Mouse (Mus musculus): ENCODE results near the gene Cdk11b. TPM values are rescaled to one million over a fixed set of nuclear protein-coding genes. Genes with fewer than 3 reads are reported as not detected.

The Cdk11b gene
- polyA plus RNA-seq, 1 experiment, result 47.7 TPM

DNA sequence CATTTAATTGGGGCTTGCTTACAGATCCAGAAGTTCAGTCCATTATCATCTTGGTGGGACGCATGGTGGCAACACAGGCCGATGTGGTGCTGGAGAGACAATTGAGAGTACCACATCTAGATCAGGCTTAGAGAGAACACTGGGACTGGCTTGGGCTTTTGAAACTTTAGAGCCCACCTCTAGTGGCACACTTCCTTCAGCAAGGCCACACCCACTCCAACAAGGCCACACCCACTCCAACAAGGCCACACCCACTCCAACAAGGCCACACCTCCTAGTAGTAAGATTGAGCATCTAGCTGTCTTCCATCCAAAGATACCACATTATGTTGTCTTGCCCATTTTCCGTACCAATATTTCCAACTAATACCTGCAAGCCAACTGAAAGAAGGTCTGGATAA lies 67.8 kb downstream of the Cdk11b start:
- no peaks in the 10 kb centered on the region for H3K79me2 ChIP-seq (ENCODE audit: control insufficient read depth, insufficient read depth)
- no peak overlapping the region for H3K4me3 ChIP-seq
- TF ChIP-seq SRF (IDR thresholded peaks at IDR 0.05; ENCODE audit: control insufficient read depth, insufficient read length, low read depth) (no peak), E2F4 (IDR thresholded peaks at IDR 0.05; ENCODE audit: insufficient read depth) (no peak), REST (IDR thresholded peaks at IDR 0.05; ENCODE audit: insufficient read depth, insufficient read length) (no peak), MAX (IDR thresholded peaks at IDR 0.05; ENCODE audit: low read depth) (no peak), CEBPB (IDR thresholded peaks at IDR 0.05; ENCODE audit: insufficient read depth, poor library complexity, severe bottlenecking) (no peak), MYOD1 (IDR thresholded peaks at IDR 0.05; ENCODE audit: control insufficient read depth in 1 of 3, insufficient read length in 2 of 3, low read depth in 2 of 3) (no peak), MYOG (IDR thresholded peaks at IDR 0.05; ENCODE audit: control insufficient read depth in 1 of 3, insufficient read depth in 1 of 3, insufficient read length in 2 of 3, low read depth in 2 of 3) (no peak), USF1 (IDR thresholded peaks at IDR 0.05; ENCODE audit: low read depth) (no peak), TCF3 (IDR thresholded peaks at IDR 0.05; ENCODE audit: insufficient read length, low read depth) (no peak), POLR2A (IDR thresholded peaks at IDR 0.05; ENCODE audit: insufficient read length, low read depth) (no peak), POLR2AphosphoS2 (IDR thresholded peaks at IDR 0.05; ENCODE audit: insufficient read length, low read depth) (no peak), TCF12 (IDR thresholded peaks at IDR 0.05; ENCODE audit: insufficient read depth, poor library complexity, severe bottlenecking) (no peak)
- no peak overlapping the region for H3ac ChIP-seq (ENCODE audit: control insufficient read depth, insufficient read length)
- H3K27me3 ChIP-seq (ENCODE audit: control insufficient read depth, insufficient read depth, insufficient read length), result no peaks in the 10 kb centered on the region
- no peak overlapping the region for H3K4me2 ChIP-seq (ENCODE audit: low read depth)
- no peaks in the 10 kb centered on the region for H3K36me3 ChIP-seq (ENCODE audit: control insufficient read depth, insufficient read depth)

DNA sequence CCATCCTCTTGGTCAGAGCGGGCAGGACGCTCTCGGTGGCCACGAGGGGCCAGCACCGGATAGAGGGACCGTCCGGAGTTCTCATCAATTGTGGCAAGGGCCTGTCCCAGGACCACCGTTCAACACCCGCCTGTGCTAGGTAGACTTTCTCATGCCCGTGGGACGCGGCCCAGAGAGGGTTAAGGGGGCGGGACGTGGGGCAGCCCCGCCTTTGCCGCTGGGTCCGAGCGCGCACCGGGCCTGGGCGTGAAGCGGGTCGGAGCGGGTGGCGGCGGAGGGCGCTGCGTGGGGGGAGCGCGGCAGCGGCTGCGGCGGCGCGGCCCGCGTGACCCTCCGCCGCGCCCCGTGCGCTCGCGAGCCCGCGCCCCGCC lies 69.4 kb downstream of the Cdk11b start, which contains the start of gene Fndc10:
Gene Fndc10 (plus strand): TSS at position 232 of the 371 bp plus-strand sequence.
- Histone ChIP-seq H3K36me3 (ENCODE audit: control insufficient read depth, insufficient read depth) (no peaks in the 10 kb centered on the region), H3K27me3 (ENCODE audit: control insufficient read depth, insufficient read depth, insufficient read length) (no peaks in the 10 kb centered on the region), H3K4me2 (ENCODE audit: low read depth) (peak within 1 kb of the TSS; percentile 70), H3K79me2 (ENCODE audit: control insufficient read depth, insufficient read depth) (no peaks in the 10 kb centered on the region), H3ac (ENCODE audit: control insufficient read depth, insufficient read length) (peak within 1 kb of the TSS; percentile 43), H3K4me3 (peak within 1 kb of the TSS; percentile 15)
- TF ChIP-seq CEBPB (IDR thresholded peaks at IDR 0.05; ENCODE audit: insufficient read depth, poor library complexity, severe bottlenecking), result no peak
- no peak for TF ChIP-seq MYOD1 (IDR thresholded peaks at IDR 0.05; ENCODE audit: control insufficient read depth in 1 of 3, insufficient read length in 2 of 3, low read depth in 2 of 3)
- peak; percentile 56 for TF ChIP-seq POLR2A (IDR thresholded peaks at IDR 0.05; ENCODE audit: insufficient read length, low read depth)

DNA sequence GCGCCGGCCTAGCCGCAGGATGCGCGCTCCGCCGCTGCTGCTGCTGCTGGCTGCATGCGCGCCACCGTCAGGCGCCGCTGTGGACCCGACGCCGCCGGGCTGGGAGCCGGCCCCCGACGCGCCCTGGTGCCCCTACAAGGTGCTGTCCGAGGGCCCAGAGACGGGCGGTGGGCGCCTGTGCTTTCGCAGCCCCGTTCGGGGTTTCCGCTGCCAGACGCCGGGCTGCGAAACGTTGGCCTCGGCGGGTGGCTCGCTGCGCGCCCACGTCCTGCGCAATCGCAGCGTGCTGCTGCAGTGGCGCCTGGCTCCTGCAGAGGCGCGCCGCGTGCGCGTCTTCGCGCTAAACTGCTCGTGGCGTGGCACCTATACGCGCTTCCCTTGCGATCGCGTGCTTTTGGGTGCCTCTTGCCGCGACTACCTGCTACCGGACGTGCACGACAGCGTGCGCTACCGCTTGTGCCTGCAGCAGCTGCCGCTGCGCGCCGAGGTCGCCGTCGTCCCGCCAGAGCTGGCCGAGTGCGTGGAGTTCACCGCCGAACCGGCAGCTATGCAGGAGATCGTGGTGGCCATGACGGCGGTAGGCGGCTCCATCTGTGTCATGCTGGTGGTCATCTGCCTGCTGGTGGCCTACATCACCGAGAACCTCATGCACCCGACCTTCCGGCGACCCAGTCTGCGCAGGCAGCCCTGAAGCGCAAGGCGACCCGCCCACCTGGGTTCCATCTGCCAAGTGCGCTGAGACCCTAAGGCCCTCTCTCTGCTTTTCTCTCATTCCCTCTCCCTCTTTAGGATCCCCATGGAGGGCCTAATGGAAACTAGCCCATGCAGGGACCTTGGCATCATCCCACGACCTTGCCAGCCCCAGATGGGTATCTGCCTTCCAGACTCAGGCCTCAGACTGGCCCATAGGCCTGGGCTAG lies 70.1 kb downstream of the Cdk11b start:
- Histone ChIP-seq H3ac (ENCODE audit: control insufficient read depth, insufficient read length) (peak overlapping the region; percentile 43), H3K4me3 (peak overlapping the region; percentile 15), H3K27me3 (ENCODE audit: control insufficient read depth, insufficient read depth, insufficient read length) (no peaks in the 10 kb centered on the region), H3K36me3 (ENCODE audit: control insufficient read depth, insufficient read depth) (no peaks in the 10 kb centered on the region), H3K79me2 (ENCODE audit: control insufficient read depth, insufficient read depth) (no peaks in the 10 kb centered on the region), H3K4me2 (ENCODE audit: low read depth) (peak overlapping the region; percentile 69)
- peak in 2 of 3 experiments; percentile 25 to 71 for TF ChIP-seq MYOD1 (IDR thresholded peaks at IDR 0.05; ENCODE audit: control insufficient read depth in 1 of 3, insufficient read length in 2 of 3, low read depth in 2 of 3)
- peak in 1 of 3 experiments; percentile 27 for TF ChIP-seq MYOG (IDR thresholded peaks at IDR 0.05; ENCODE audit: control insufficient read depth in 1 of 3, insufficient read depth in 1 of 3, insufficient read length in 2 of 3, low read depth in 2 of 3)
- TF ChIP-seq E2F4 (IDR thresholded peaks at IDR 0.05; ENCODE audit: insufficient read depth), result no peak
- TF ChIP-seq POLR2A (IDR thresholded peaks at IDR 0.05; ENCODE audit: insufficient read length, low read depth), result peak; percentile 52

DNA sequence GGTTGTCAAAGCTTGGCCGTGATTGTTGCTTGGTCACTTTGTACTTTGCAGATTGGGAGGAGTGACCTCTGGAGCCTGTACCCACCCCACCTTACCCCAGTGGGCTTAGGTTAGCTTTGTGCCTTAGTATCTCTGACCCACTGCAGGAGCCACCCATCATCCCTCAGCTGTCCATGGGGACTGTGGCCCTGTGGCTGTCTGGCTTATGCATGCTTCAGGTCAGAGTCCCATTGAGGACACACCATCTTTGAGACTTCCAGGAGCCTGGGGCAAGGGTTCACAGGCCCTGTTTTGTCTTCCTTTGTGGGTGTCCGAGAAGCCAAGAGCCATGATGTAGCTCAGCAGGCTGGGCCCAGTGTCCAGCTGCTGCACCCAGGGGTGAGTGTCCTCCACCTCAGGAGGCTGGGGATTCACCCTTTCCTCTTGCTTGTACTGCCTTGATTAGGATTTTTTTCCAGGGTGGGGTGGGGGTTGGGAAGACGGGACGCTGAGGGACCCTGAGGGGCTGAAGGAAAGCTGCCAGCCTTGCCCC lies 70.9 kb downstream of the Cdk11b start:
- H3K4me3 ChIP-seq, result peak overlapping the region; percentile 15
- TF ChIP-seq POLR2AphosphoS2 (IDR thresholded peaks at IDR 0.05; ENCODE audit: insufficient read length, low read depth) (no peak), MYOD1 (IDR thresholded peaks at IDR 0.05; ENCODE audit: control insufficient read depth in 1 of 3, insufficient read length in 2 of 3, low read depth in 2 of 3) (no peak), TCF12 (IDR thresholded peaks at IDR 0.05; ENCODE audit: insufficient read depth, poor library complexity, severe bottlenecking) (no peak), REST (IDR thresholded peaks at IDR 0.05; ENCODE audit: insufficient read depth, insufficient read length) (no peak), MYOG (IDR thresholded peaks at IDR 0.05; ENCODE audit: control insufficient read depth in 1 of 3, insufficient read depth in 1 of 3, insufficient read length in 2 of 3, low read depth in 2 of 3) (no peak), POLR2A (IDR thresholded peaks at IDR 0.05; ENCODE audit: insufficient read length, low read depth) (no peak), TCF3 (IDR thresholded peaks at IDR 0.05; ENCODE audit: insufficient read length, low read depth) (no peak), CEBPB (IDR thresholded peaks at IDR 0.05; ENCODE audit: insufficient read depth, poor library complexity, severe bottlenecking) (no peak), E2F4 (IDR thresholded peaks at IDR 0.05; ENCODE audit: insufficient read depth) (no peak), SRF (IDR thresholded peaks at IDR 0.05; ENCODE audit: control insufficient read depth, insufficient read length, low read depth) (no peak), USF1 (IDR thresholded peaks at IDR 0.05; ENCODE audit: low read depth) (no peak), MAX (IDR thresholded peaks at IDR 0.05; ENCODE audit: low read depth) (no peak)

More for the DNA sequence above, 70.9 kb downstream of the Cdk11b start:
- Histone ChIP-seq H3K36me3 (ENCODE audit: control insufficient read depth, insufficient read depth) (no peaks in the 10 kb centered on the region), H3K27me3 (ENCODE audit: control insufficient read depth, insufficient read depth, insufficient read length) (no peaks in the 10 kb centered on the region), H3K79me2 (ENCODE audit: control insufficient read depth, insufficient read depth) (no peaks in the 10 kb centered on the region), H3ac (ENCODE audit: control insufficient read depth, insufficient read length) (no peak overlapping the region), H3K4me2 (ENCODE audit: low read depth) (peak overlapping the region; percentile 69)

Data from myocyte (in vitro differentiated cells).